Mouse (Mus musculus): ENCODE data around the gene Ethe1. TPM values are rescaled to one million over a fixed set of nuclear protein-coding genes. Genes with fewer than 3 reads are reported as not detected.

Gene Ethe1
- polyA plus RNA-seq, 1 experiment = 48.0 TPM

GRCm38 (mm10) chr7:24599211-24600067 is 12.1 kb downstream of the Ethe1 start:
- peak; percentile 27 for TF ChIP-seq MYOD1 (IDR thresholded peaks at IDR 0.05; ENCODE audit: control insufficient read depth, insufficient read length, low read depth)
- TF ChIP-seq CTCF (IDR thresholded peaks at IDR 0.05; ENCODE audit: control insufficient read depth, insufficient read depth, insufficient read length) = no peak
- peak; percentile 43 for TF ChIP-seq FOSL1 (IDR thresholded peaks at IDR 0.05; ENCODE audit: insufficient read depth, low read length, poor library complexity, severe bottlenecking)
- TF ChIP-seq MAX (IDR thresholded peaks at IDR 0.05) = no peak
- Histone ChIP-seq H3K79me2 (ENCODE audit: control insufficient read depth, insufficient read depth) (no peaks in the 10 kb centered on the region), H3K4me3 (ENCODE audit: insufficient read depth, poor library complexity, severe bottlenecking) (no peak overlapping the region), H3K27me3 (ENCODE audit: control insufficient read depth, insufficient read depth, insufficient read length) (no peaks in the 10 kb centered on the region), H3K79me3 (ENCODE audit: low read depth) (no peaks in the 10 kb centered on the region), H3ac (ENCODE audit: control insufficient read depth, insufficient read length, low read depth) (no peak overlapping the region), H3K36me3 (ENCODE audit: control insufficient read depth, insufficient read depth) (no peaks in the 10 kb centered on the region)

- Histone ChIP-seq H3K4me3 (ENCODE audit: insufficient read depth, poor library complexity, severe bottlenecking) (no peak overlapping the region), H3ac (ENCODE audit: control insufficient read depth, insufficient read length, low read depth) (no peak overlapping the region), H3K79me3 (ENCODE audit: low read depth) (no peaks in the 10 kb centered on the region), H3K27me3 (ENCODE audit: control insufficient read depth, insufficient read depth, insufficient read length) (no peaks in the 10 kb centered on the region), H3K36me3 (ENCODE audit: control insufficient read depth, insufficient read depth) (no peaks in the 10 kb centered on the region), H3K79me2 (ENCODE audit: control insufficient read depth, insufficient read depth) (no peaks in the 10 kb centered on the region)
- no peak for TF ChIP-seq CEBPB (IDR thresholded peaks at IDR 0.05; ENCODE audit: low read depth)
- peak; percentile 99 for TF ChIP-seq CTCF (IDR thresholded peaks at IDR 0.05; ENCODE audit: control insufficient read depth, insufficient read depth, insufficient read length)
- TF ChIP-seq MYOD1 (IDR thresholded peaks at IDR 0.05; ENCODE audit: control insufficient read depth, insufficient read length, low read depth) = peak; percentile 15
Observed at GRCm38 (mm10) chr7:24600941-24601597, 13.7 kb downstream of the Ethe1 start.

DNA sequence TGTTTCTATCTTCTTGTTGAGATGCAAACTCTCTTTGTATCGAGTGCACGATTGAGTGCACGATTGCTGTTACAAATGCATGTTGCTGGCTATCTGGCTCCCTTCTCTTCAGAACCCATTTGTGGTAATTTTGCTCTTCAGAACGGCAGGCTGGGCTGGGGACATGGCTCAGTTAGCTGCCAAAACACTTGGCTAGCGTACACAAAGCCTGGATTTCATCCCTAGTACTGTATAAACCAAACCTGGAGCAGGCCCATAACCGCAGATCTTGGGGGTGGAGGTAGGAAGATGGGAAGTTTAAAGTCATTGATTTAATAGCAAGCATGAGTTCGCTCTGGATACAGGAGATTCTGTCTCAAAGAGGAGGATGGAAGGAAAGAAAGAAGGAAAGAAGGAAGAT is 18.2 kb downstream of the Ethe1 start:
- no peaks in the 10 kb centered on the region for H3K79me2 ChIP-seq (ENCODE audit: control insufficient read depth, insufficient read depth)
- H3K36me3 ChIP-seq (ENCODE audit: control insufficient read depth, insufficient read depth) = no peaks in the 10 kb centered on the region
- H3K4me3 ChIP-seq (ENCODE audit: insufficient read depth, poor library complexity, severe bottlenecking) = no peak overlapping the region
- H3ac ChIP-seq (ENCODE audit: control insufficient read depth, insufficient read length, low read depth) = no peak overlapping the region
- H3K27me3 ChIP-seq (ENCODE audit: control insufficient read depth, insufficient read depth, insufficient read length) = no peaks in the 10 kb centered on the region
- no peaks in the 10 kb centered on the region for H3K79me3 ChIP-seq (ENCODE audit: low read depth)
- TF ChIP-seq CTCF (IDR thresholded peaks at IDR 0.05; ENCODE audit: control insufficient read depth, insufficient read depth, insufficient read length) = no peak
- no peak for TF ChIP-seq FOSL1 (IDR thresholded peaks at IDR 0.05; ENCODE audit: insufficient read depth, low read length, poor library complexity, severe bottlenecking)
- TF ChIP-seq MAX (IDR thresholded peaks at IDR 0.05) = no peak
- TF ChIP-seq USF1 (IDR thresholded peaks at IDR 0.05; ENCODE audit: low read depth) = no peak
- no peak for TF ChIP-seq MYOD1 (IDR thresholded peaks at IDR 0.05; ENCODE audit: control insufficient read depth, insufficient read length, low read depth)
- TF ChIP-seq CEBPB (IDR thresholded peaks at IDR 0.05; ENCODE audit: low read depth) = no peak
- no peak for TF ChIP-seq MYOG (IDR thresholded peaks at IDR 0.05; ENCODE audit: control insufficient read depth, extremely low read depth, insufficient read length)

GRCm38 (mm10) chr7:24606046-24606445 is 18.7 kb downstream of the Ethe1 start:
- Histone ChIP-seq H3K4me3 (ENCODE audit: insufficient read depth, poor library complexity, severe bottlenecking) (no peak overlapping the region), H3K79me3 (ENCODE audit: low read depth) (no peaks in the 10 kb centered on the region), H3K27me3 (ENCODE audit: control insufficient read depth, insufficient read depth, insufficient read length) (no peaks in the 10 kb centered on the region), H3K36me3 (ENCODE audit: control insufficient read depth, insufficient read depth) (no peaks in the 10 kb centered on the region), H3ac (ENCODE audit: control insufficient read depth, insufficient read length, low read depth) (no peak overlapping the region), H3K79me2 (ENCODE audit: control insufficient read depth, insufficient read depth) (no peaks in the 10 kb centered on the region)
- TF ChIP-seq MAX (IDR thresholded peaks at IDR 0.05) (no peak), MYOG (IDR thresholded peaks at IDR 0.05; ENCODE audit: control insufficient read depth, extremely low read depth, insufficient read length) (no peak), FOSL1 (IDR thresholded peaks at IDR 0.05; ENCODE audit: insufficient read depth, low read length, poor library complexity, severe bottlenecking) (no peak)

DNA sequence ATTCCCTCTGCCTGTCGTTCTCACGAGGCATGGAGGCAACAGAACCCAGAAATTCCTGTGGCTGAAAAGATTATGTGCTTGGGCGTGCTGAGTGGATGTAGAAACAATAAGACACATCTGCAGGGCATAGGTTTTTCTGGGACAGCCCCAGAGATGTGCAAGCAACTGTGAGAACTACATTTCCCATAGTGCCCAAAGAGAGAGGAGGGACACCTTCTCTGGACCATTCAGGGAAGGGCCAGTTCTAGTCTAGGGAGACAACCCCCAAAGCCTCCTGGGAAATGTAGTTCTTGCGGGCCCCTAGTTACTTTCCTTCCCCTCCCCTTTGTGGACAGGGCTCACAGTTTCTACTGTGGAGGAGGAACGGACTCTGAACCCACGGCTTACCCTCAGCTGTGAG is 20.7 kb downstream of the Ethe1 start:
- Histone ChIP-seq H3K79me3 (ENCODE audit: low read depth) (no peaks in the 10 kb centered on the region), H3K79me2 (ENCODE audit: control insufficient read depth, insufficient read depth) (no peaks in the 10 kb centered on the region), H3K36me3 (ENCODE audit: control insufficient read depth, insufficient read depth) (no peaks in the 10 kb centered on the region), H3K27me3 (ENCODE audit: control insufficient read depth, insufficient read depth, insufficient read length) (no peaks in the 10 kb centered on the region), H3K4me3 (ENCODE audit: insufficient read depth, poor library complexity, severe bottlenecking) (no peak overlapping the region), H3ac (ENCODE audit: control insufficient read depth, insufficient read length, low read depth) (no peak overlapping the region)
- TF ChIP-seq MAX (IDR thresholded peaks at IDR 0.05) = no peak
- no peak for TF ChIP-seq USF1 (IDR thresholded peaks at IDR 0.05; ENCODE audit: low read depth)
- TF ChIP-seq CEBPB (IDR thresholded peaks at IDR 0.05; ENCODE audit: low read depth) = no peak
- TF ChIP-seq MYOD1 (IDR thresholded peaks at IDR 0.05; ENCODE audit: control insufficient read depth, insufficient read length, low read depth) = no peak
- no peak for TF ChIP-seq CTCF (IDR thresholded peaks at IDR 0.05; ENCODE audit: control insufficient read depth, insufficient read depth, insufficient read length)
- no peak for TF ChIP-seq MYOG (IDR thresholded peaks at IDR 0.05; ENCODE audit: control insufficient read depth, extremely low read depth, insufficient read length)
- TF ChIP-seq FOSL1 (IDR thresholded peaks at IDR 0.05; ENCODE audit: insufficient read depth, low read length, poor library complexity, severe bottlenecking) = no peak

GRCm38 (mm10) chr7:24608561-24608960 is 21.2 kb downstream of the Ethe1 start:
- H3K4me3 ChIP-seq (ENCODE audit: insufficient read depth, poor library complexity, severe bottlenecking) = no peak overlapping the region
- no peaks in the 10 kb centered on the region for H3K79me2 ChIP-seq (ENCODE audit: control insufficient read depth, insufficient read depth)
- no peaks in the 10 kb centered on the region for H3K36me3 ChIP-seq (ENCODE audit: control insufficient read depth, insufficient read depth)
- H3K27me3 ChIP-seq (ENCODE audit: control insufficient read depth, insufficient read depth, insufficient read length) = no peaks in the 10 kb centered on the region
- no peak overlapping the region for H3ac ChIP-seq (ENCODE audit: control insufficient read depth, insufficient read length, low read depth)
- TF ChIP-seq MYOG (IDR thresholded peaks at IDR 0.05; ENCODE audit: control insufficient read depth, extremely low read depth, insufficient read length) (no peak), CTCF (IDR thresholded peaks at IDR 0.05; ENCODE audit: control insufficient read depth, insufficient read depth, insufficient read length) (no peak), MYOD1 (IDR thresholded peaks at IDR 0.05; ENCODE audit: control insufficient read depth, insufficient read length, low read depth) (peak; percentile 52), FOSL1 (IDR thresholded peaks at IDR 0.05; ENCODE audit: insufficient read depth, low read length, poor library complexity, severe bottlenecking) (no peak), USF1 (IDR thresholded peaks at IDR 0.05; ENCODE audit: low read depth) (no peak), CEBPB (IDR thresholded peaks at IDR 0.05; ENCODE audit: low read depth) (no peak)
- H3K79me3 ChIP-seq (ENCODE audit: low read depth) = no peaks in the 10 kb centered on the region

Measured in C2C12 (cell line).